Mouse (Mus musculus): ENCODE data around the gene Cmah. TPM values are rescaled to one million over a fixed set of nuclear protein-coding genes. Genes with fewer than 3 reads are reported as not detected.

The Cmah gene
- polyA plus RNA-seq, 1 experiment = 0.04 TPM

GRCm38 (mm10) chr13:24517757-24518156, 190.6 kb downstream of the Cmah start:
- no peak for TF ChIP-seq GATA1 (IDR thresholded peaks at IDR 0.05; ENCODE audit: low read length)
- TF ChIP-seq TAL1 (IDR thresholded peaks at IDR 0.05; ENCODE audit: low read length) = no peak
- no peaks in the 10 kb centered on the region for H3K9me3 ChIP-seq (ENCODE audit: control insufficient read depth, low read length)
- no peak overlapping the region for H3K4me3 ChIP-seq (replicated peaks)
- H3K4me1 ChIP-seq (ENCODE audit: control insufficient read depth) = peaks cover 2% of the 10 kb centered on the region
- H3K36me3 ChIP-seq (ENCODE audit: control insufficient read depth) = no peaks in the 10 kb centered on the region
- no peaks in the 10 kb centered on the region for H3K27me3 ChIP-seq (ENCODE audit: control insufficient read depth)

- Histone ChIP-seq H3K4me1 (ENCODE audit: control insufficient read depth) (peaks cover 2% of the 10 kb centered on the region), H3K36me3 (ENCODE audit: control insufficient read depth) (no peaks in the 10 kb centered on the region), H3K9me3 (ENCODE audit: control insufficient read depth, low read length) (no peaks in the 10 kb centered on the region), H3K27me3 (ENCODE audit: control insufficient read depth) (no peaks in the 10 kb centered on the region), H3K4me3 (replicated peaks) (no peak overlapping the region)
- TF ChIP-seq TAL1 (IDR thresholded peaks at IDR 0.05; ENCODE audit: low read length) (no peak), GATA1 (IDR thresholded peaks at IDR 0.05; ENCODE audit: low read length) (no peak)
These were observed 191.7 kb downstream of the Cmah start for GRCm38 (mm10) chr13:24518887-24519286.

GRCm38 (mm10) chr13:24519976-24520647, 192.9 kb downstream of the Cmah start:
- H3K27me3 ChIP-seq (ENCODE audit: control insufficient read depth) = no peaks in the 10 kb centered on the region
- H3K4me3 ChIP-seq (replicated peaks) = no peak overlapping the region
- no peaks in the 10 kb centered on the region for H3K36me3 ChIP-seq (ENCODE audit: control insufficient read depth)
- no peaks in the 10 kb centered on the region for H3K4me1 ChIP-seq (ENCODE audit: control insufficient read depth)
- H3K9me3 ChIP-seq (ENCODE audit: control insufficient read depth, low read length) = no peaks in the 10 kb centered on the region
- TF ChIP-seq TAL1 (IDR thresholded peaks at IDR 0.05; ENCODE audit: low read length) = no peak
- TF ChIP-seq GATA1 (IDR thresholded peaks at IDR 0.05; ENCODE audit: low read length) = no peak

GRCm38 (mm10) chr13:24520796-24521195, 193.6 kb downstream of the Cmah start:
- H3K4me1 ChIP-seq (ENCODE audit: control insufficient read depth) = no peaks in the 10 kb centered on the region
- no peaks in the 10 kb centered on the region for H3K27me3 ChIP-seq (ENCODE audit: control insufficient read depth)
- H3K4me3 ChIP-seq (replicated peaks) = no peak overlapping the region
- no peaks in the 10 kb centered on the region for H3K36me3 ChIP-seq (ENCODE audit: control insufficient read depth)
- no peaks in the 10 kb centered on the region for H3K9me3 ChIP-seq (ENCODE audit: control insufficient read depth, low read length)
- TF ChIP-seq TAL1 (IDR thresholded peaks at IDR 0.05; ENCODE audit: low read length) = no peak

- no peaks in the 10 kb centered on the region for H3K36me3 ChIP-seq (ENCODE audit: control insufficient read depth)
- TF ChIP-seq GATA1 (IDR thresholded peaks at IDR 0.05; ENCODE audit: low read length) (no peak), TAL1 (IDR thresholded peaks at IDR 0.05; ENCODE audit: low read length) (no peak)
- no peak overlapping the region for H3K4me3 ChIP-seq (replicated peaks)
- H3K27me3 ChIP-seq (ENCODE audit: control insufficient read depth) = no peaks in the 10 kb centered on the region
- H3K9me3 ChIP-seq (ENCODE audit: control insufficient read depth, low read length) = no peaks in the 10 kb centered on the region
- peaks cover 2% of the 10 kb centered on the region for H3K4me1 ChIP-seq (ENCODE audit: control insufficient read depth)
These were observed 194.5 kb downstream of the Cmah start for GRCm38 (mm10) chr13:24521446-24522342.

GRCm38 (mm10) chr13:24522343-24522837, 195.2 kb downstream of the Cmah start:
- no peaks in the 10 kb centered on the region for H3K36me3 ChIP-seq (ENCODE audit: control insufficient read depth)
- H3K9me3 ChIP-seq (ENCODE audit: control insufficient read depth, low read length) = no peaks in the 10 kb centered on the region
- H3K27me3 ChIP-seq (ENCODE audit: control insufficient read depth) = no peaks in the 10 kb centered on the region
- TF ChIP-seq GATA1 (IDR thresholded peaks at IDR 0.05; ENCODE audit: low read length) = no peak
- peaks cover 5% of the 10 kb centered on the region for H3K4me1 ChIP-seq (ENCODE audit: control insufficient read depth)
- no peak overlapping the region for H3K4me3 ChIP-seq (replicated peaks)

- no peaks in the 10 kb centered on the region for H3K36me3 ChIP-seq (ENCODE audit: control insufficient read depth)
These were observed 196.5 kb downstream of the Cmah start for GRCm38 (mm10) chr13:24523587-24524221.

GRCm38 (mm10) chr13:24524468-24524867, 197.3 kb downstream of the Cmah start:
- Histone ChIP-seq H3K4me3 (replicated peaks) (no peak overlapping the region), H3K27me3 (ENCODE audit: control insufficient read depth) (no peaks in the 10 kb centered on the region), H3K9me3 (ENCODE audit: control insufficient read depth, low read length) (no peaks in the 10 kb centered on the region; the same call in 1 of the 2 replicates), H3K36me3 (ENCODE audit: control insufficient read depth) (no peaks in the 10 kb centered on the region), H3K4me1 (ENCODE audit: control insufficient read depth) (peaks cover 5% of the 10 kb centered on the region)
- TF ChIP-seq TAL1 (IDR thresholded peaks at IDR 0.05; ENCODE audit: low read length) = no peak
- no peak for TF ChIP-seq GATA1 (IDR thresholded peaks at IDR 0.05; ENCODE audit: low read length)

More at GRCm38 (mm10) chr13:24523587-24524221, 196.5 kb downstream of the Cmah start:
- no peaks in the 10 kb centered on the region; the same call in 1 of the 2 replicates for H3K9me3 ChIP-seq (ENCODE audit: control insufficient read depth, low read length)
- peaks cover 5% of the 10 kb centered on the region for H3K4me1 ChIP-seq (ENCODE audit: control insufficient read depth)
- TF ChIP-seq GATA1 (IDR thresholded peaks at IDR 0.05; ENCODE audit: low read length) (no peak), TAL1 (IDR thresholded peaks at IDR 0.05; ENCODE audit: low read length) (no peak)
- H3K27me3 ChIP-seq (ENCODE audit: control insufficient read depth) = no peaks in the 10 kb centered on the region
- H3K4me3 ChIP-seq (replicated peaks) = no peak overlapping the region

- H3K4me3 ChIP-seq (replicated peaks) = no peak overlapping the region
- H3K27me3 ChIP-seq (ENCODE audit: control insufficient read depth) = no peaks in the 10 kb centered on the region
- no peaks in the 10 kb centered on the region; the same call in 1 of the 2 replicates for H3K9me3 ChIP-seq (ENCODE audit: control insufficient read depth, low read length)
- no peaks in the 10 kb centered on the region for H3K36me3 ChIP-seq (ENCODE audit: control insufficient read depth)
- H3K4me1 ChIP-seq (ENCODE audit: control insufficient read depth) = peaks cover 5% of the 10 kb centered on the region
- no peak for TF ChIP-seq GATA1 (IDR thresholded peaks at IDR 0.05; ENCODE audit: low read length)
- TF ChIP-seq TAL1 (IDR thresholded peaks at IDR 0.05; ENCODE audit: low read length) = no peak
These were observed 198.3 kb downstream of the Cmah start for GRCm38 (mm10) chr13:24525551-24525950.
